Mouse (Mus musculus) cerebellum, postnatal 25 days (tissue): ENCODE measurements at regions not wholly inside any gene's neighbourhood (a gene's known extent, or its start where the extent isn't known, plus 50 kb on each side); places are given as distances from the start of the nearest gene placed in this dataset.

Experiments used
- DNase-seq, 2 experiments: peaks; one replicate each; pipeline ENCODE4 v3.0.0; 2021; ENCODE audit warnings: mixed read lengths in 2 of 2

DNA sequence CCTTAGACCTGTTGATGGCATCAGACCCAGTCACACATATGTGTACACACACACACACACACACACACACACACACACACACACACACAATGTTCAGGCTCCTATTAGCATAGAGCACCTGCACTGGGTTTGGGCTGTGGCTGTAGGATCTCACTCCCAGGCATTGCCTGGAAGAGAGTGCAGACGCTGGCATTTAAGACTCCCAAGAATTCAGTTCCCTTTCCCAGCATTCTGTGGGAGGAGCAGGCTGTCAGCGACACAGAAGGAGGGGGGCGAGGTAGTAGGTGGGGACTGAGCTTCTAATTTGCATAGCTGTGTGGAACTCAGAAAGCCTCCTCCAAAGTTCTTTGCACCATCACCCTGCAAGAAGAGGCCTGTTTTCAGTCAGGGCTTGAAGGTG, 374.2 kb upstream of the Fam49b start:
- DNase-seq, result no peak

DNA sequence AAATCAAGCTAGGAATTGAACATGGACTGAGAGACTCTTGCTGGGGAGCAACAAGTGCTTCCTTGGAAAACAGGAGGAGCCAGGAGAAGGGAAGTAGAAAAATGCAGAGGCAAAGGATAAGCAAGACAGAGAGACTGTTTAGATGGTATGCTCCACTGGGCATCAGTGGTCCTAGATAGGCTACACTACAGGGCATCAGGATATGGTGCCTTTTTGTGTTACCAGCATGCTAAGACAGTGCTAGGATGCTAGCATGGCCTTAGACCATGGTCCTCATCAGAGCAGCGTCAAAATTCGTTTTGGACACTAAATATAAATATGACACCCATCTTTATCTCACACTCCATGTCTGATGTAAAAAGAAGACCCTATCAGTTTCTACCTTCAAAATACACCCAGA, 374.6 kb upstream of the Fam49b start:
- no peak for DNase-seq

DNA sequence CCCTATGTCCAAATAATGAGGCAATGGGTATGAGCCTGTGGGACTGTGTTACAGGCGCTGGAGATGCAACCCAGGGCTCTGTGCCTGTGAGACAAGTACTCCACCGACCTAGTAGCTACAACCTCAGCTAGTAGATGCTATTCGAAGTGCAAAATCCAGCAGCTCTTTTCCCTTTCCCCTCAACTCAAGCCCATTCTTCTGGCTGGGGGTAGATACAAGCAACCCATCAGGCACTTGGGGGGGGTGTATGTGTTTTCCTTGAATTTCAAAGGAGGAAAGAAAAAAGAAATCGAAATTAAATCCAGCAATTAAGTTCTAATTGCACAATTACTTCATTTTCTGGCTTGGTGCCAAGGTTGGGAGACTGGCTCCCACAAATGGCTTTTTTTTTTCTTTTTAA, 372.4 kb upstream of the Gm21798 start:
- no peak for DNase-seq

DNA sequence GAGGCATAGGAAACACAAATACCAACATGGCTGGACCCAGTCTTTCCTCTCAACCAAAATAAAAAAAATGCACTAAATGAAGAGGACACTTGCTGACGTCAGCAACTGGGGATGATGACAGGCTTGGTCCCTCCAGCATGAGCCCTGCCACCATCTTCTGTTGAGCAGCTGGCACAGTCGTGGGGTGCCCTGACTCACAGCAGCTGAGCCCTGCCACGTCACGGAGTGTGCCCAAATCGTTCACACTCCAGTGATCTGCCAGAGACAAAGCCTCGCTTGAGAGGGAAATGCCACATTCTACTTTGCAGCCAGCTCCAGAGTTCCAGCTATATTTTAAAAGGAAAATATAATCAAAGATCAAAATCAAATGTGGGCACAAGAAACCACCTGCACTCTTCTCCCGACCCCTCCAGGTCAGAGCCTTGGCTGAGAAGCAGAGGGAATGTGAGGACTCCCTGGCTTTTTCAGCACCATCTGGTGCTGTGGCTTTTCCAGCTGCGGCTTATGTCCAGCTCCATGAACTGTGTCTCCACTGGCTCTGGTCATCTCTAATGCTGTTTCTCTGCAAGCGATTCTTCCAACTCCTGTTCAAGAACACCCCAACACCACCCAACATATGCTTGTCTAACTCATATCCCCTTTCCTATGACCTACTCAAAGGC, 371.0 kb upstream of the Gm21798 start:
- DNase-seq, result peak in 1 of 2 experiments; percentile 28

DNA sequence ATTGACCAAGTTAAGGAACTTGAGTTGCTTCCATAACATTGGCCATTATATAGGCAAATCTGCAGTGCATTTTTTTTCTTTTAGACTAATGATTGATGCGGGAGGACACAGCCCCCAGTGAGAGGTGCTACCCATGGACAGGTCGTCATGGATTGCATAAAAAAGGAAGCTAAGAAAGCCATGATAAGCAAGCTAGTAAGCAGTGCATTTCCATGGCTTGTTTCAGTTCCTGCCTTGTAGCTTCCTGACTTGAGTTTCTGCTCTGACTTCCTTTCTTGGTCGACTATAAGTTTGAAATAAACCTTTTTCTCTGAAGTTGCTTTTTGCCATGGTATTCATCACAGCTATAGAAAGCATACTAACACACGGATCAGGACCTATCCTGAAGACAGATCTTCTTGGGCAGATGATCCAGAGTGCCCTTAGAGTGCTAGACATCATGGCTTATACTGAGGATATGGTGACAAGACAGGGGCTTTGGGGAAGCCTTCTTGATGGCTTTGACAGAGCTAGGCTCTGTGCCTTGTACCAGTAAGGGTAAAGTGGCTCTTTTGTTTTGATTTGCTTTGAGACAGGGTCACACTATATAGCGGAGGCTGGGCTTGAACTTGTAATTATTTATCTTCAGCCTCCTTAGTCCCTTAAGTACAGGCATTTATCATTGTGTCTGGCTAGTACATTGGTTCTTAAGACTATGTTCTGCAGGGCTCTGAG, 370.1 kb upstream of the Gm21798 start:
- DNase-seq, result no peak

DNA sequence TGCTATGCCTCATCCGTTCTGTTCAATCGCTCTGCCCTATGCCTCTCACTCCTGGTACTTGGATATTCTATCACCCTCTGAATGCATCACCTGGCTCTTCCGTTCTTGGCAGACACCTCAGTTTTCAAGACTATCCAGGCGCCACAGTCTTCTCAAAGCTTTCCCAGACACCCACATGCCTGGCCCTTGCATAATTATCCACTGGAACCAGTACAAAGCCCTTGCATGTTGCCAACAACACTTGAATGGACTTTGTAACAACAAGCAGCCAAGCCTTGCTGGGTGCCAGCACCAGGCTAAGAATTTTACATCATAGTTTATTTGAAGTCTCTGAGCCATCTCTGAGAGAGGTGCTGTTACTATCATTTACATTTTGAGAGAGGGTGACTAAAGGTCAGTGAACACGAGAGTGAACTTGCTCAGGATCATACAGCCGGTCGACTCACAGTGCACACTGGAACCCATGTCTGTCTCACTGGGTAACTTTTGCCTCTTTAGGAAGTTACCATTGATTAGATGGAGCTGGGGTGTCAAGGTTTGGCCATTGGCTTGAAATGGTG, 368.8 kb upstream of the Gm21798 start:
- peak in 1 of 2 experiments; percentile 5 for DNase-seq

DNA sequence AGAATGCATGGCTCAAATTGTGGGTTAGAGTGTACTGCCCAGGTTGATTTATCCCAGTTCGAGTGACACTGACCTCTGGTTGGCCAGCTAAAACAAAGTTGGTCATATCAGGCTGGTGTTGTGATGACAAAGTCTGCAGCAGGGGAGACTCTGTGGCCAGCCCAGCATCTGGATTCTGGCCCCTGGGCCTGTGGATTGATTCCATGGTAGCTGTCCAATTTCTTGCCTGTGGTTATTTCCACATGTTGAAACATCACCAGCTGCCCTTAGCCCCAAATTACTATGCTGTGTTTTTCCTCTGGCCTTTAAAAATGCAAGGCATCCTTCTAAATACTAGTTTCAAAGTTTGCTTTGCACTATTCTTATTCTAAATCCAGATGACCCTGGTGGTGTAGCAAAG, 346.8 kb upstream of the Gm21798 start:
- DNase-seq, result no peak

DNA sequence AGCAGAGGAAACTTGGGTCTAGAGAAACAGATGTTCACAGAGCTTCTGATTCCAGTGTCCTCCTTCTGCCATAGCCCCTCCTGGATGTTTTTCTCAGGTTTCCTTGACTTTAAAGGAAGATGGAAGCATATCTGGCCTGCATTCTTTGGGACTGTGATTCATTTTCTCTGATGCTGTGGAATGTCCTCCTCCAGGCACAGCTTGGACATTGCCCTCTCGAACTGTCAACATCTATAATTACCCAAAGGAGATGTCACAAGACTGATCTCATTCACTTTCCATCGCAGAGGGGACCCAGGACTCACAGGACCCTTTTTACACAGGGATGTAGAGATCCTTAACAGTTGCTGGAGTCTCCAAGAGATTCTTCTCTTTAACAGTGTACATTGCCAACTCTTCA, 345.9 kb upstream of the Gm21798 start:
- no peak for DNase-seq

DNA sequence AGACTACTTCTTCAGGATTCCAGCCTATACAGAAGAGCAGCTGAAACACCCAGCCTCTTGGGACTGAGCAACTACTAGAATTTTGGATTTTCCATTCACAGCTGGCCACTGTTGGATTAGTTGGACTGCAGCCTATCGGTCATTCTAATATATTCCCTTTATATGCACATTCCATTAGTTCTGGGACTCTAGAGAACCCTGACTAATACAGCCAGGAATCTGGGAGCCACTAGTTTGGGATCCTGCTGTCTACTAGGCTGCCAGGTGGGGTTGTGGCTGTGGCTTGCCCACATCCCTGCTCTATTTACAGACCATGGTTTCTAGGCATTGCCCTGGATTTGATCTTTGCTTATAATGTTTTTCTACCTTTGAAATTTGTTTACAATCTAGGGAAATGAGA, 343.3 kb upstream of the Gm21798 start:
- DNase-seq, result no peak

DNA sequence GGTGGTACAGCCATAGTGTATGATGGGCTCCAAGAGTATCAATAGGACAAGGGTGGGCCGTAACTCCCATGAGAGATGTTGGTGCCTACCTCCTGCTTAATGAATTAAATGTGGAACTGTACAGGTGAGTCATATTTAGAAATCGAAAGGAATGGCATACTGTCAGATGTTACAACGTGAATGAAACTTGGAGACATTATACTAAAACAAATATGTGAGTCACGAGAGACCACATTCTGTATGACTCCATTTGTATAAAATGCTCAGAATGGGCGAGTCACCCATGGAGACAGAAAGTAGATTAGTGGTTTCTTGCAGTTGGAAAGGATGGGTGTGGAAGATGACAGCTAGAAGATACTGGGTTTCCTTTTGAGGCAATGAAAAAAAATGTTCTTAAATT, 340.4 kb upstream of the Gm21798 start:
- no peak for DNase-seq

DNA sequence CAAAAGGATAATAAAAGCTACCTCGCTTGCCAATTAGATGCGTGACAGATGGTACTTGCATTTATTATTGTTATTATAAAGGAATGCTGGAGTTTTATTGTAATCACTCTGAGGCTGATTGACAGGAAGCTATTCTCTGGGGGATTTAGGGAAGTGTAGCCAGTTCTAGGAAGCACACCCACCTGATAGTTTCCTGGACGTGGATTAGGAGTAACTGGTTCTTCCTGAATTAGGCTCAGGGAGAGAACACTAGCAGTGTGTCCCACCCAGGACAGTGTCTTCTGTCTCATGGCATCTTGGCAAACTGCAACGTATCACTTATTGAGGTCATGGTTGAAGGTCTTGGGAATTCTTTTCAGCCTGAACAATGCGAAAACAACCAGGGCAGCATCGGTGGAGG, 336.9 kb upstream of the Gm21798 start:
- DNase-seq, result no peak

DNA sequence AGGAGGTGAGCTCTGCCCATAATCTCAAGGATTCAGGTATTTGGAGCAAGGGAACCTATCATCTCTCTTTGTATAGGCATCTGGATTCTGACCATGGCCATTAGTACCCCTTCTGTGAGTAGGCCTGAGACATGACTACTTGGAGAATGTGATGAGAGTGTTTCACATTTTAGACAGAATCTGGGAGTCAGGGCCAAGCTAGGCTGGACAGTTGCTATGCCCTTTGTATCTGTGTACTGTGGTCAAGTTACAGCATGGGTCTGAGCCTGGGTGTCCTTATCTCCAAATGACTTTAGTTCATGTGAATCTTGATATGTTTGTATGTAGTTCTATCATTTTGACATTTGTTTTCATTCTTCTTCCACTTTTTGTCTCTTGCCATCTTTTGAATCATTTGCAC, 336.3 kb upstream of the Gm21798 start:
- no peak for DNase-seq

DNA sequence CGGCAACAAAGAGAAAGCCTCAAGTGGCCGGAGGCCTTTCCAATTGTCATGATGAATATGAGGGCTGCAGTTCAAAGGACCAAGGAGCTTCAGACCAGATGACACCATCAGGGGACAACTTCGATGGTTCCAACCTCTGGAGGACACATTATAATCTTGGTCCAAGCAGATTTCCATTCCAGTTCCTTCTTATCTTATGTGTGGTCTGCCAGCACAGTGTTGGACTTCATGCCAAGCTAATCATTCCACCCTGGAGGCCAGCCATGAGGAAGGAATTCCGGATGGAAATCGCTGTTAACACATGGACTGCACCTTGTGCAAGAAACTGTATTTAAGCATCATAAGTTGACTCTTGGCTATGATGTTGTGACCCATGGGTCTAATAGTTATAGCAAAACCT, 334.5 kb upstream of the Gm21798 start:
- DNase-seq, result no peak

DNA sequence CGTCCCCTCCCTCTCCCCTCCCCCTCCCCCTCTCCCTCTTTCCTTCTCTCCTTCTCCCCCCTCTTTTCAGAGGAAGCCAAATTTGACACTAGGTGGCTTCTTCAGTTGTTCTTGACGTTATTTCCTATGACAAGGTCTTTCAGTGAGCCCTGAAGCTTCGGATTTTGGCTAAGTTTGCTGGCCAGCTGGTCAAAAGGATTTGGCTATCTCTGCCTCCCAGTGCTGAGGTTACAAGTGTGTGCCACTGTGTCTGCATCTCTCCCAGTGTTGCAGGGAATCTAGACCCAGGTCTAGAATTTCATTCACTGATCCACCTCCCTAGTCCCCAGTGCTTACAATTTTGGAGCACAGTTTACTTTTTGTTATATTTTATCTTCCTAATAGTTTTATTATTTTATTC, 329.7 kb upstream of the Gm21798 start:
- no peak for DNase-seq

DNA sequence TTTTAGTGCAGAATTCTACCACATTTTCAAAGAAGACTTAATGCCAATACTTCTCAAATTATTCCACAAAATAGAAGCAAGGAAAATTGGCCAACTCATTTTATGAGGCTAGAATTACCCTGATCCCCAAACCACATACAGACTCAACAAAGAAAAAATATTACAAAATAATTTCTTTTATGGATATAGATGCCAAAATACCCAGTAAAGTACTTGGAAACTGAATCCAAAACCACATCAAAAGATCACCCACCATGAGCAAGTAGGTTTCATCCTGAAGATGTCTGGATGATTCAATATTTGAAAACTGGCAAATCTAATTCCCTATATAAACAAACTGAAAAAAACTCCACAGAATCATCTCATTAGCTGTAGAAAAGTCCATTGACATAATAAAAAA, 316.7 kb upstream of the Gm21798 start:
- no peak for DNase-seq

DNA sequence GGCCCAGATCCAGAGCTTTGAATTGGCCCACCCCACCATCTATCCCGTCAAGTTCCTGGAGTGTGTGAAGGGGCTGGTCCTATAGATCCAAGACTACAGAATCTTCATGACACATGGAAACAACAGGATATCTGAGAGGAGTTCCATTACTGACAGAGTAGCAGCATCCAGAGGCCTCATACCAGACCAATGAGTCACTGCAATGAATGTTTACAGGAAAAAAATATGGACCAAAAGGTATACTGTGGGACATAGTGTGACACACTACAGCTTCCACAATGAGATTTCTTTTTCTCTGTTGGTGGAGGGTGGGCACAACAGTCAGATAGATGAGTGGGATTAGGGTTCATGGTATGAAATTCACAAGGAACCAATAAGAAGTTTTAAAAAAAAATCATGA, 316.0 kb upstream of the Gm21798 start:
- DNase-seq, result no peak

DNA sequence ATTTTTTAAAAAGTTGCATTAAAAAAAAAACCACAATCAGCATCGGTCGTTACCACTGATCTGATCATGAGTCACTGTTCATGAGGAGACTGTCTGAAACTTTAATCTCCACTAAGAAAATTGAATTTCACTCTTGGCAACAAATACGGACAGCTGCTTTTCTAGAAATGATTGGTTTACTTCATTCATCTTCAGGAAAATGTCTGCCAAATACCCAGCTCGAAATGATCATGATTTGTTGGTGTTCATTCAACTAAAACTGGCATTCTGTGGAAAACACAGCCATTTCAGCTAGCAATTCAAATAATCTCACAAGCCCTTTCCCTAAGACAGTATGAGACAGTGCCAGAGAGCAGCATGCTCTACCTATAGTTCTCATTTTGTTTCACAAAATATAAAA, 312.7 kb upstream of the Gm21798 start:
- no peak for DNase-seq

DNA sequence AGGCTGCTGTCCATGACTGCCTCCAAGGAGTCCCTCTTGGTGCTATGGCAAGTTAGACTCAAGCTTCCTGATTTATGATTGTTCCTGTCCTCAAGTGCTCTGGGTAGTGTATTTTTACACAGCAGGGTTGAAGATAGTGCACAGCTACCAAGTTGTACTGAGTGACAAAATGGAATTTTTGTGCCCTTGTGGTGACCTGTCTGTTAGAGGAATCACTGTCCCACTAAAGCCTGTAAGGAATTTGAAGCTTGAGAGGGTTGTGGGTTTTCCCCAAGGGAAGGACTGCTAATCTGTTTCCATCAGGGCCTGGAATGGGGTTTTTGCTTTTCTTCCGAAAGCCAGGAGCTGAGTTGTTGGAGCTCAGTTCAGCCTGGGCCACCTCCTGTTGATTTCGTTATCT, 306.8 kb upstream of the Gm21798 start:
- DNase-seq, result no peak

DNA sequence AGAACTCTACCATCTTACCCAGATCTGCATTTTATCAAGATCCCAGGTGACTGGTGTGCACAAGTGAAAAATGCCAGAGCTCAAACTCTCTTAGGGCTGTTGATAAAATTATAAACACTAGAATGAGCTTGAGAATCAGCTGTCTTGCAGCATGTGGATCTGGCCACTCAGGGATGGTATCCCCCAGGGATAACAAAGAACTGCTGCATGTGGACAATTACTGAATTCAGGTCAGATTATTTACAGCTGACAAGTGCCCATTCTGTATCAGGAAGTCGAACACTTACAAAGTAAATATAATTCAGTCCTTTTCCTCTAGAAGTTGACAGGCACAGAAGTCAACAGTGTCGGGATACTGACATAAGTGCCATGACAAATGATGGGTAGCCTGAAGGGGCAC, 306.3 kb upstream of the Gm21798 start:
- no peak for DNase-seq

DNA sequence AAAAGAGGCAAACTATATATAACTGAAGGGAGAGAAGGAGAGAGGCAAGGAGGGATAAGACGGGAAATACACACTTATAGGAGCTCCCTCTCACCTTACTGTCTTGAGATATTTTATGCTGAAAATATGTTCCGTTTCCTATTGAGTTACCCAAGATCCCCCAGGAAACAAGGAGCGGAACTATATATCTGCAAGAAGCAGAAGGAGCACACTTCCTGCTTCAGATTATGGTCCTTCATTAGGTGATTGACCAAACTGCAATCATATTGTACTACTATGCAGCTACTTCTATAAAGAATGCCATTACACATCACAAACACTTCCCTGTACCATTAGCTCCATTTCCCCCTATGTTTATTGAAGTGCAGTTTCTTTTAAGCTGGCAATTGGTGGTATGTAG, 304.9 kb upstream of the Gm21798 start:
- DNase-seq, result no peak

DNA sequence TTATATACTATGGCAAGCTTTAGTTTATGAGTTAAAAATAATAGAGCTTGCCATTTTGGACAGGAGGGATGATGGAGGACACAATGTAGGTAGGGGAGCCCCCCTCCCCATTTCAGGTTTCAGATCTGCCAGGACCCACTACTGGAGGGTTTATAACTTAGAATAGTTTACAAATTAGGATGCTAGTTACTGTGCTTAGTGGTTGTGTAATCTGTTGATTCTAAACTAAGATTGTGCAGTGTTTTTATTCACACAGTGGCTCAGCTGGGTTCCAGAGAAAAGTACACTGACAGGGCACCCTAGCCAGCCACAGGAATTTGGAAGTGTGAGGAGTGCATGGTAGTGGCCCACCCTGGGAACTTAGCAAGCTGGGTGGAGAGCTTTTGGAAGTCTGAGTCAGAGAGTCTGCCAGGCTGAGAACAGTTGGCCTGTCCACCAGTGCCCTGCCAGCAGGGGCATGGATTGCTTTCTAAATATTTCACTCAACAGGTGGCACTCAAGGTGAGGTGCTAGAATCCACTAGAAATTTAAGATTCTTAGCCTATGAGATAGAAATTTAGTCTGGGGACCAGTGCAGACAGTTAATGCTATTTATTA, 303.9 kb upstream of the Gm21798 start:
- DNase-seq, result no peak

DNA sequence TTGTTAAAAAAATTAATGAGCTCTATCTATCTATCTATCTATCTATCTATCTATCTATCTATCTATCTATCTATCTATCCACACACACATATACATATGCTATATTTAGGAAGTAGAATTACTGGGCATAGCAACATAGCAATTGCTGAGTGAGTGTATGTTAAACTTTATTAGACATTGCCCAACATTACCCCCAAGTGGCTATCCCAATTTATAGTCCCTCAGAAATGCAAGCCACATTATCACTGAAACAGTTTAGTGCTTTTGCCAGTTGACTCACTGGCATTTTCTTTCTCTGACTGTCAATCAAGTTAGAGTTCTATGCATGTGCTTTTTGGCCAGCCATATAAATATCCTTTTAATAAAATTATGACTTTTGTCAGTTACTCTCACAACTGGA, 302.3 kb upstream of the Gm21798 start:
- no peak for DNase-seq

DNA sequence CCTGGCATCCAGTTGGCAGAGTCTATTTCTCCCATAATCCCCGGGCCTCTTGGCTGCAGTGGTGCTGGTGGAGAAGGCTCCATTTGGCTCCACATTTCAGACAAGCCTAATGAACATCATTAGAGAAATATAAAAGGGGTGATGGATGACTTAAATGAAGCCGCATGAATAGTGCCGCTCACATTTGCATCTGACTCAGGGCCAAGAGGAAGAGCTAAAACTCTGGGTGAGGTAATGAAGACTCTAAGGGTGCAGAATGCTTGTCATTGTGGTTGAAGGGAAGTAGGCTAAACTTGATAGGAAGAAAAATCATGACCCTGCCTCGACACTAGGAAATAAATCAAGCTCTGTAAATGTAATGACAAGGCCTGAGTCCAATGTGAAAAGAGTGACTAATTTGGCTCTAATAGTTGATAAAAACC, 298.3 kb upstream of the Gm21798 start:
- DNase-seq, result peak in 1 of 2 experiments; percentile 4

DNA sequence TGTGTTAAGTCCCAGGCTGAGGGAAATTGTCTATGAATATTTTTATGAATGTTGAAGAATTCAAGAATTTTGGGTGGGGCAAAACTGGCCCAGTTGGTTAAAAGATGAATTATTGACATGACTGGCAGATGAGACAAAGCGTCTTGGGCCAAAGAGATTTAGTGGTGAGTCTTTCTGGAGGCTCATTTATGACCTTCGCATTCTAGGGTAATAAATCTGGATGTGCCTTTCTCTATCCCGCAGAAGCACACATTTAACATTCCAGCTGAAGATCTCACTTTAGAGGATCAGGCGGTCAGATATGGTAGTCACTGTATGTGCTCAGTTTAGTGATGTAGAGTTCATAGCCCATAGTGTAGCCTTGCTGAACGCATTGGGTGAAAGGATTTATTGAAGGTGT, 296.9 kb upstream of the Gm21798 start:
- DNase-seq, result no peak
